Mouse (Mus musculus) stomach, postnatal 0 days (tissue): Measurements from ENCODE around the gene Pcgf2.
"Not testable (repeated sequence)": the region's sequence is repeated elsewhere in the genome, so short reads cannot be mapped to it uniquely, and the experiment has no call there.

ENCODE experiments used
- CTCF ChIP-seq: IDR thresholded peaks from 2 replicates; pipeline ENCODE4 v1.5.1; 2016; ENCODE audit warnings: antibody characterized with exemption, low read depth, mild to moderate bottlenecking, moderate library complexity
- EP300 ChIP-seq: optimal IDR thresholded peaks from 2 replicates; pipeline ENCODE3; 2016; ENCODE audit warnings: antibody characterized with exemption

- TF ChIP-seq CTCF, EP300: not testable (repeated sequence)
These were observed 42.3 kb downstream of the Pcgf2 start for GRCm38 (mm10) chr11:97657967-97658366.
